Mouse (Mus musculus): ENCODE data around the gene Gm3259. TPM values are rescaled to one million over a fixed set of nuclear protein-coding genes. Genes with fewer than 3 reads are reported as not detected.
"Not testable (repeated sequence)": the region's sequence is repeated elsewhere in the genome, so short reads cannot be mapped to it uniquely, and the experiment has no call there.

Gene Gm3259
- total RNA-seq (2014; fragmentation: Nextera tagmentation) (not detected in 2 replicates), total RNA-seq (2017) (not detected in 2 replicates)

GRCm38 (mm10) chr5:95305611-95306010 lies at the start of gene Gm3259:
Gm3259 (plus strand) TSS chr5:95305911.
- ATAC-seq (replicated peaks; ENCODE audit: low FRiP score, low TSS enrichment, poor library complexity, severe bottlenecking) = not testable (repeated sequence)

- ATAC-seq (replicated peaks; ENCODE audit: low FRiP score, low TSS enrichment, poor library complexity, severe bottlenecking) = not testable (repeated sequence)
Measured at GRCm38 (mm10) chr5:95272668-95273067, 33.0 kb upstream of the Gm3259 start, which contains the start of gene Gm10424. Gm10424 (minus strand) TSS chr5:95272768.

Other genes starting within 250 kb of the Gm3259 start
- not detected in 2 replicates for gene Gm7942, start 199.0 kb upstream of the Gm3259 start, total RNA-seq (2014; fragmentation: Nextera tagmentation)
- not detected in 2 replicates for gene Gm7942, start 199.0 kb upstream of the Gm3259 start, total RNA-seq (2017)
- gene Gm16513, start 123.3 kb upstream of the Gm3259 start, total RNA-seq (2014; fragmentation: Nextera tagmentation) = not detected in 2 replicates
- gene Gm16513, start 123.3 kb upstream of the Gm3259 start, total RNA-seq (2017) = not detected in 2 replicates
- not detected in 2 replicates for gene Gm10424, start 33.1 kb upstream of the Gm3259 start, total RNA-seq (2014; fragmentation: Nextera tagmentation)
- gene Gm10424, start 33.1 kb upstream of the Gm3259 start, total RNA-seq (2017) = not detected in 2 replicates
- gene D5Ertd577e, start 150.9 kb downstream of the Gm3259 start, total RNA-seq (2014; fragmentation: Nextera tagmentation) = not detected in 2 replicates
- not detected in 2 replicates for gene D5Ertd577e, start 150.9 kb downstream of the Gm3259 start, total RNA-seq (2017)
- gene Gm3286, start 204.8 kb downstream of the Gm3259 start, total RNA-seq (2014; fragmentation: Nextera tagmentation) = not detected in 2 replicates
- gene Gm3286, start 204.8 kb downstream of the Gm3259 start, total RNA-seq (2017) = not detected in 2 replicates